Mouse (Mus musculus) embryo, embryonic 11.5 days (tissue): ENCODE data around the gene March6.
A peak's percentile ranks its signal among the peaks of the same experiment; 100 is the strongest.

ENCODE experiments used
- DNase-seq: peaks from one replicate; pipeline ENCODE4 v3.0.0-alpha.2; 2012; ENCODE audit warnings: low read depth, low spot score

Gene March6

GRCm38 (mm10) chr15:31530659-31531445 is at the start of gene March6:
March6 (minus strand) TSS chr15:31531053.
- DNase-seq = peak; percentile 86

- DNase-seq = no peak
Observed at GRCm38 (mm10) chr15:31576076-31576475, 45.2 kb upstream of the March6 start.

GRCm38 (mm10) chr15:31573692-31574091 is 42.8 kb upstream of the March6 start:
- DNase-seq = no peak

- no peak for DNase-seq
Observed at GRCm38 (mm10) chr15:31573287-31573686, 42.4 kb upstream of the March6 start.

GRCm38 (mm10) chr15:31571906-31572722 is 41.3 kb upstream of the March6 start:
- no peak for DNase-seq

- no peak for DNase-seq
Observed at GRCm38 (mm10) chr15:31570959-31571358, 40.1 kb upstream of the March6 start.

GRCm38 (mm10) chr15:31569325-31570022 is 38.6 kb upstream of the March6 start:
- DNase-seq = no peak

GRCm38 (mm10) chr15:31568581-31568996 is 37.7 kb upstream of the March6 start:
- no peak for DNase-seq

GRCm38 (mm10) chr15:31567431-31567830 is 36.6 kb upstream of the March6 start:
- DNase-seq = no peak

- DNase-seq = no peak
Observed at GRCm38 (mm10) chr15:31565786-31566185, 34.9 kb upstream of the March6 start.

- no peak for DNase-seq
Observed at GRCm38 (mm10) chr15:31565184-31565583, 34.3 kb upstream of the March6 start, which contains the start of gene Cmbl. Cmbl (plus strand) TSS chr15:31565389.

- DNase-seq = no peak
Observed at GRCm38 (mm10) chr15:31563577-31564546, 33.0 kb upstream of the March6 start.

- no peak for DNase-seq
Observed at GRCm38 (mm10) chr15:31562847-31563246, 32.0 kb upstream of the March6 start.

GRCm38 (mm10) chr15:31561976-31562375 is 31.1 kb upstream of the March6 start:
- DNase-seq = no peak

- DNase-seq = no peak
Observed at GRCm38 (mm10) chr15:31561390-31561789, 30.5 kb upstream of the March6 start.

- no peak for DNase-seq
Observed at GRCm38 (mm10) chr15:31554855-31555254, 24.0 kb upstream of the March6 start.

GRCm38 (mm10) chr15:31550381-31550780 is 19.5 kb upstream of the March6 start:
- no peak for DNase-seq

GRCm38 (mm10) chr15:31547421-31547820 is 16.6 kb upstream of the March6 start:
- no peak for DNase-seq

- no peak for DNase-seq
Observed at GRCm38 (mm10) chr15:31546291-31546690, 15.4 kb upstream of the March6 start.

- no peak for DNase-seq
Observed at GRCm38 (mm10) chr15:31545058-31545457, 14.2 kb upstream of the March6 start.

GRCm38 (mm10) chr15:31543246-31543645 is 12.4 kb upstream of the March6 start:
- DNase-seq = no peak
